Mouse (Mus musculus): ENCODE measurements around the gene Pcdh11x.

GRCm38 (mm10) chrX:120734144-120734543, 444.1 kb downstream of the Pcdh11x start:
- no peak for TF ChIP-seq CTCF (IDR thresholded peaks at IDR 0.05; ENCODE audit: low read depth)
- TF ChIP-seq EP300 (IDR thresholded peaks at IDR 0.05; ENCODE audit: low read depth): no peak

Measured in heart, postnatal 0 days (tissue).